Mouse (Mus musculus): ENCODE measurements around the gene Foxc2.

- no peak for TF ChIP-seq CTCF (IDR thresholded peaks at IDR 0.05; ENCODE audit: insufficient read depth, low read length)
- TF ChIP-seq POLR2A (IDR thresholded peaks at IDR 0.05; ENCODE audit: borderline replicate concordance, extremely low read depth, low read depth, low read length), result no peak
Observed at GRCm38 (mm10) chr8:121078721-121079120, 37.2 kb upstream of the Foxc2 start.

Measured in lung, adult 2 months (tissue).